8 mouse cellular contexts compared by ENCODE assay signal in the genomic region with DNA sequence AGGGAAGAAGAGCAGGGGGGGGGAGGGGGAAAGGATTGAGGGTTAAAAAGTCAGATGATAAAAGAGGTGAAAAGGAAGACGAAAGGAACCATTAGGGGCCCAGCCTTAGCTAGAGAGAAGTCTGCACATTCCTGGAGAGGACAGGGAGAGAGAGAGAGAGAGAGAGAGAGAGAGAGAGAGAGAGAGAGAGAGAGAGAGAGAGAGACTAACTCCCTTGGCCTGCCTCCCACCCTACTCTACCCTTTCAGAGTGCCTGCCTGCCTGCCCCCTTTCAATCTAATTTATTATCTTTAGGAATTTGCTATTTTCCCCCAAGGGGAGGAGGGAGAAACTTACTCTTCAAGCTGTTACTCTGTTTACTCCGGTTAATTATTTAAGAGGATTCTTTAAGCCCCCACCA.
"Had no signal": no experiment of that assay in that cellular context is flagged by ENCODE, and none has a peak within 500 bp of the region (broad histone marks: within the 10 kb centered on the region; RNA-seq: fewer than 3 reads in every experiment).

No protein-coding gene starts in this region.

- H3K4me1 ChIP-seq: limb, embryonic 15.5 days; liver, embryonic 12.5 days; midbrain, embryonic 13.5 days had no signal

- H3K9me3 ChIP-seq: limb, embryonic 15.5 days; liver, embryonic 12.5 days; midbrain, embryonic 13.5 days had no signal

- ATAC-seq: intestine, embryonic 16.5 days; liver, embryonic 12.5 days; midbrain, embryonic 13.5 days had no signal

- H3K4me3 ChIP-seq: limb, embryonic 15.5 days; liver, embryonic 12.5 days; midbrain, embryonic 13.5 days had no signal

- DNase-seq: kidney, adult 9 months; left cerebral cortex, postnatal 4 days; right cerebral cortex, postnatal 25 days; thymus, postnatal 36 days had no signal

- H3K27me3 ChIP-seq: limb, embryonic 15.5 days; liver, embryonic 12.5 days; midbrain, embryonic 13.5 days had no signal

- H3K9ac ChIP-seq: limb, embryonic 15.5 days; liver, embryonic 12.5 days; midbrain, embryonic 13.5 days had no signal

- H3K27ac ChIP-seq: limb, embryonic 15.5 days; liver, embryonic 12.5 days; midbrain, embryonic 13.5 days had no signal

- H3K4me2 ChIP-seq: limb, embryonic 15.5 days; liver, embryonic 12.5 days; midbrain, embryonic 13.5 days had no signal

- H3K36me3 ChIP-seq: limb, embryonic 15.5 days; liver, embryonic 12.5 days; midbrain, embryonic 13.5 days had no signal
